Mouse (Mus musculus): ENCODE measurements around the gene BC017158. TPM values are rescaled to one million over a fixed set of nuclear protein-coding genes. Genes with fewer than 3 reads are reported as not detected.

Gene BC017158
- total and polyA plus RNA-seq, 3 experiments = 6.2 to 12.7 (median 6.5) TPM

DNA sequence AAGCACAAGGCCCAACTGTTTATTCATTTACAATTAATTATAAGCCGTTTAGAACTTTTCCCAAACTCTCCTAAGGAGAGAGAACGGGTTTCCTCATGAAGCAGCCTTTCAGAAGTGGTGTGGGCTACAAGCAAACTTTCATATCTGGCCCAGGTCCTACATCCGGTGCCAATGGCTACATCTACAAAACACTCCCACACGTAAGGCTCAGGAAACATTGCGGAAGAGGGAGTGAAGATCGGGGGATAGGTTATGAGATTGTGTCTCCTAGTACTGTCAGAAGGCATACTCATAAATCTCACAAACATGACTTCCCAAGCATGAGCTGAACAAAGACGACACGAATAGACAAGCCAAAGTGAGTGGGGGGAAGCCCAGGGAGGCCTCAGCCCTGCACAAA lies 13.8 kb upstream of the BC017158 start:
- no peak for TF ChIP-seq CTCF (IDR thresholded peaks at IDR 0.05)
- TF ChIP-seq EP300 (IDR thresholded peaks at IDR 0.05; ENCODE audit: insufficient read depth, low read depth, low read length) = no peak
- TF ChIP-seq POLR2A (IDR thresholded peaks at IDR 0.05; ENCODE audit: insufficient read depth, low read depth, low read length) = no peak
- Histone ChIP-seq H3K4me3 (no peak overlapping the region), H3K27me3 (ENCODE audit: control insufficient read depth, insufficient read depth, low read length) (no peaks in the 10 kb centered on the region), H3K27ac (no peak overlapping the region), H3K4me1 (ENCODE audit: control insufficient read depth, insufficient read depth, low read length) (peaks cover 10% of the 10 kb centered on the region), H3K9ac (ENCODE audit: low read depth, low read length) (no peak overlapping the region), H3K36me3 (ENCODE audit: control insufficient read depth, insufficient read depth, low read length) (no peaks in the 10 kb centered on the region), H3K79me2 (replicated peaks; ENCODE audit: control insufficient read depth, insufficient read depth, low read length) (no peaks in the 10 kb centered on the region)
- no peak for DNase-seq
- 54% methylated on average over 8 of the region's 8 CpGs for WGBS
- intact Hi-C loops (cut with DNase I) = no loop called here

GRCm38 (mm10) chr7:128311263-128311662 lies 13.3 kb upstream of the BC017158 start:
- no peak overlapping the region for H3K27ac ChIP-seq
- intact Hi-C loops (cut with DNase I) = no loop called here
- H3K4me3 ChIP-seq = no peak overlapping the region
- 81% methylated on average over 3 of the region's 3 CpGs for WGBS
- H3K36me3 ChIP-seq (ENCODE audit: control insufficient read depth, insufficient read depth, low read length) = no peaks in the 10 kb centered on the region
- H3K4me1 ChIP-seq (ENCODE audit: control insufficient read depth, insufficient read depth, low read length) = peaks cover 10% of the 10 kb centered on the region
- no peak overlapping the region for H3K9ac ChIP-seq (ENCODE audit: low read depth, low read length)
- H3K79me2 ChIP-seq (replicated peaks; ENCODE audit: control insufficient read depth, insufficient read depth, low read length) = no peaks in the 10 kb centered on the region
- no peaks in the 10 kb centered on the region for H3K27me3 ChIP-seq (ENCODE audit: control insufficient read depth, insufficient read depth, low read length)
- no peak for DNase-seq
- TF ChIP-seq POLR2A (IDR thresholded peaks at IDR 0.05; ENCODE audit: insufficient read depth, low read depth, low read length) = no peak
- TF ChIP-seq CTCF (IDR thresholded peaks at IDR 0.05) = no peak
- TF ChIP-seq EP300 (IDR thresholded peaks at IDR 0.05; ENCODE audit: insufficient read depth, low read depth, low read length) = no peak

DNA sequence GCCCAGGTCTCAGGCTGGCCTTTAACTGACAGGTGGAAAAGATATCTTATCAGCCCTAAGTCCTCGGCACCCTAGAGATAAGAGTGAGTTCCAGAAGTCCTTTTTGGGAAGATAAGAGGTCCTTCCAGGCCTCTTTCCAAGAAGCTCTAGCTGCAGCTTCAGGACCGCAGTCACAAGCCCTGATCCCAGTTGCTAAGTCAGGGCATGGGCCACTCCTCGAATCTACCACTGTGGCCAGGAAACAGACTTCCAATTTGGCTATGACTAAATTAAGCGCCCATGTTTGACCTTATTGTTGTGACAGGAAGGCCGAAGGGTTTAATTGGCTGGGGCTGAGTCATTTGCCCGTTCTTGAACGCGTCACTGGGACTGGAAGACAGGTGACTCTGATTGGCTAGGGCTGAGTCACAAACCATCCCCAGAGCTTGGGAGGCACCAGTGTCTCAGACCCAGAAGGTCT lies 12.3 kb upstream of the BC017158 start:
- WGBS = 13% methylated on average over 8 of the region's 8 CpGs

GRCm38 (mm10) chr7:128309776-128310175 lies 11.8 kb upstream of the BC017158 start:
- H3K9ac ChIP-seq (ENCODE audit: low read depth, low read length) = no peak overlapping the region
- WGBS = 61% methylated on average over 1 of the region's 1 CpGs
- no peaks in the 10 kb centered on the region for H3K79me2 ChIP-seq (replicated peaks; ENCODE audit: control insufficient read depth, insufficient read depth, low read length)
- intact Hi-C loops (cut with DNase I) = no loop called here
- H3K4me1 ChIP-seq (ENCODE audit: control insufficient read depth, insufficient read depth, low read length) = peaks cover 10% of the 10 kb centered on the region
- TF ChIP-seq EP300 (IDR thresholded peaks at IDR 0.05; ENCODE audit: insufficient read depth, low read depth, low read length) = no peak
- no peak for TF ChIP-seq POLR2A (IDR thresholded peaks at IDR 0.05; ENCODE audit: insufficient read depth, low read depth, low read length)
- no peak for TF ChIP-seq CTCF (IDR thresholded peaks at IDR 0.05)
- no peak for DNase-seq
- H3K27ac ChIP-seq = peak overlapping the region; percentile 13
- no peak overlapping the region for H3K4me3 ChIP-seq
- H3K36me3 ChIP-seq (ENCODE audit: control insufficient read depth, insufficient read depth, low read length) = no peaks in the 10 kb centered on the region
- H3K27me3 ChIP-seq (ENCODE audit: control insufficient read depth, insufficient read depth, low read length) = no peaks in the 10 kb centered on the region

More for the DNA sequence above, 12.3 kb upstream of the BC017158 start:
- TF ChIP-seq EP300 (IDR thresholded peaks at IDR 0.05; ENCODE audit: insufficient read depth, low read depth, low read length) (no peak), POLR2A (IDR thresholded peaks at IDR 0.05; ENCODE audit: insufficient read depth, low read depth, low read length) (no peak), CTCF (IDR thresholded peaks at IDR 0.05) (no peak)
- DNase-seq = peak in 1 of 2 experiments; percentile 45
- intact Hi-C loops (cut with DNase I) = no loop called here
- Histone ChIP-seq H3K27me3 (ENCODE audit: control insufficient read depth, insufficient read depth, low read length) (no peaks in the 10 kb centered on the region), H3K4me3 (no peak overlapping the region), H3K79me2 (replicated peaks; ENCODE audit: control insufficient read depth, insufficient read depth, low read length) (no peaks in the 10 kb centered on the region), H3K36me3 (ENCODE audit: control insufficient read depth, insufficient read depth, low read length) (no peaks in the 10 kb centered on the region), H3K4me1 (ENCODE audit: control insufficient read depth, insufficient read depth, low read length) (peaks cover 10% of the 10 kb centered on the region), H3K27ac (peak overlapping the region; percentile 13), H3K9ac (ENCODE audit: low read depth, low read length) (no peak overlapping the region)

DNA sequence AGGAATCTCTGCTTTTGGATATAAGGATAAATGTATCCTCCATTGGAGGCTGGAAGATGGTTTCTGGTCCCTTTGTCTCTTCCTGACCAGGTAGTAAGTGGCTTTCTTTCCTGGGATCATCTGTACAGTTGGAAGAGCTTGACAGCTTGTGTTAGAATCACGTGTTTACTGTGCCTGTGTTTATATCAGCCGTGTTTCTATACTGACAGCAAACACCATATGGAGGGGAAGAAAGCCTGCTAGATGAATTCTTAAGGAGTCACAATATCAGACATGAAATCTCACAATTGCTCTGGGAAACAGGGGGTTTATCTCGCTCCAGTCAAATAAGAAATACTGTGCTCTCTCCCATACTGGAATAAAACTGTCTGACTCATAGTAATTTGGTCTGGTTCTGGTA lies 11.2 kb upstream of the BC017158 start:
- no peak overlapping the region for H3K27ac ChIP-seq
- intact Hi-C loops (cut with DNase I) = no loop called here
- H3K9ac ChIP-seq (ENCODE audit: low read depth, low read length) = no peak overlapping the region
- WGBS = 73% methylated on average over 3 of the region's 3 CpGs
- no peak for DNase-seq
- H3K4me1 ChIP-seq (ENCODE audit: control insufficient read depth, insufficient read depth, low read length) = peaks cover 10% of the 10 kb centered on the region
- no peaks in the 10 kb centered on the region for H3K27me3 ChIP-seq (ENCODE audit: control insufficient read depth, insufficient read depth, low read length)
- no peak for TF ChIP-seq EP300 (IDR thresholded peaks at IDR 0.05; ENCODE audit: insufficient read depth, low read depth, low read length)
- TF ChIP-seq POLR2A (IDR thresholded peaks at IDR 0.05; ENCODE audit: insufficient read depth, low read depth, low read length) = no peak
- no peak for TF ChIP-seq CTCF (IDR thresholded peaks at IDR 0.05)
- H3K36me3 ChIP-seq (ENCODE audit: control insufficient read depth, insufficient read depth, low read length) = no peaks in the 10 kb centered on the region
- H3K79me2 ChIP-seq (replicated peaks; ENCODE audit: control insufficient read depth, insufficient read depth, low read length) = no peaks in the 10 kb centered on the region
- no peak overlapping the region for H3K4me3 ChIP-seq

DNA sequence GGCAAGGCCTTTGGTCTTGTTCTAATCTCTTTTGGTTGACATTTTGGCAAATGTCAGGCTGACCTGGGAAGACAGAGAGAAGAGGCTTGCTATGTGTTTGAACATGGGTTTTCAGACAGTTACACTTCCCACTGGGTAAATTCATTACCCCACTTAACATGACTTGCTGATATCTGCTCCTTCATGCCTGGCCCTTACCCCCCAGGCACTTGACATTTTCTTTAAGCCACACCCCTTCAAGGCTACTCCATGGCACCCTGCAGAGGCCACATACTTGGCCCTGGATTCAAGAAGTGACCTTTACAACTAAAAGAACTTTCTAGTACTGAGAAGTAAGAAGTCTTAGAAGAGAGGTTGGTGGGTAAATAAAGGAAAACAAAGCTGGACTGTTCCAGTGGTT lies 9.9 kb upstream of the BC017158 start:
- intact Hi-C loops (cut with DNase I) = no loop called here

More for the DNA sequence above, 9.9 kb upstream of the BC017158 start:
- no peaks in the 10 kb centered on the region for H3K36me3 ChIP-seq (ENCODE audit: control insufficient read depth, insufficient read depth, low read length)
- no peaks in the 10 kb centered on the region for H3K27me3 ChIP-seq (ENCODE audit: control insufficient read depth, insufficient read depth, low read length)
- H3K27ac ChIP-seq = no peak overlapping the region
- no peak for TF ChIP-seq EP300 (IDR thresholded peaks at IDR 0.05; ENCODE audit: insufficient read depth, low read depth, low read length)
- no peak for TF ChIP-seq POLR2A (IDR thresholded peaks at IDR 0.05; ENCODE audit: insufficient read depth, low read depth, low read length)
- TF ChIP-seq CTCF (IDR thresholded peaks at IDR 0.05) = no peak
- no peak overlapping the region for H3K9ac ChIP-seq (ENCODE audit: low read depth, low read length)
- DNase-seq = no peak
- H3K4me3 ChIP-seq = no peak overlapping the region
- H3K79me2 ChIP-seq (replicated peaks; ENCODE audit: control insufficient read depth, insufficient read depth, low read length) = no peaks in the 10 kb centered on the region
- H3K4me1 ChIP-seq (ENCODE audit: control insufficient read depth, insufficient read depth, low read length) = peaks cover 10% of the 10 kb centered on the region

Measured in heart, adult 2 months (tissue).